Mouse (Mus musculus) heart, embryonic 15.5 days (tissue): ENCODE measurements around the gene Plekhh3. TPM values are rescaled to one million over a fixed set of nuclear protein-coding genes. Genes with fewer than 3 reads are reported as not detected.

Experiments
- ATAC-seq: fragments of 200-750 bp; cut with Nextera tagmentation; replicated peaks from 2 replicates; pipeline ENCODE4 v1.8.0; 2017; ENCODE audit warnings: low read depth, moderate TSS enrichment; ENCODE audit not compliant: insufficient number of reproducible peaks, insufficient read depth, low FRiP score
- H3K27ac ChIP-seq: fragments of 300-500 bp; sonication (generic); 2 replicates; pipeline ENCODE4 v1.5.1; 2015; ENCODE audit warnings: mild to moderate bottlenecking, inconsistent platforms
- H3K27me3 ChIP-seq: fragments of 300-500 bp; sonication (generic); 2 replicates; pipeline ENCODE4 v1.6.1; 2015; ENCODE audit warnings: inconsistent platforms
- H3K36me3 ChIP-seq: fragments of 300-500 bp; sonication (generic); 2 replicates; pipeline ENCODE4 v1.6.1; 2015; ENCODE audit warnings: mild to moderate bottlenecking, inconsistent platforms
- H3K4me1 ChIP-seq: fragments of 300-500 bp; sonication (generic); replicated peaks from 2 replicates; pipeline ENCODE4 v1.6.1; 2015; ENCODE audit warnings: inconsistent platforms
- H3K4me2 ChIP-seq: fragments of 300-500 bp; sonication (generic); 2 replicates; pipeline ENCODE4 v1.6.1; 2015; ENCODE audit warnings: inconsistent platforms, mild to moderate bottlenecking, moderate library complexity
- H3K4me3 ChIP-seq: fragments of 300-500 bp; sonication (generic); 2 replicates; pipeline ENCODE4 v1.5.1; 2015; ENCODE audit warnings: mild to moderate bottlenecking, inconsistent platforms
- H3K9ac ChIP-seq: fragments of 300-500 bp; sonication (generic); 2 replicates; pipeline ENCODE4 v1.6.1; 2015; ENCODE audit warnings: mild to moderate bottlenecking, inconsistent platforms
- H3K9me3 ChIP-seq: fragments of 300-500 bp; sonication (generic); replicated peaks from 2 replicates; pipeline ENCODE4 v1.6.1; 2016; ENCODE audit warnings: inconsistent platforms
- WGBS: fragments of 180-500 bp; shearing (Covaris S2); methylation state at CpG from one replicate; pipeline ENCODE4 v1.1.7; 2015; ENCODE audit warnings: mixed read lengths; 5-methylcytosine and 5-hydroxymethylcytosine counted together
- polyA plus RNA-seq: library from polyadenylated mRNA; unstranded; fragments of >200 nt; fragmentation: Nextera tagmentation; extraction: Ambion mirVana; gene quantifications from 2 replicates; pipeline ENCODE4 v1.2.1, GENCODE M21; 2015

Gene Plekhh3
- polyA plus RNA-seq, 1 experiment from 2014 or later = 10.5 TPM

- no peak overlapping the region for H3K27ac ChIP-seq
- H3K4me3 ChIP-seq = peak overlapping the region; percentile 38
- no peaks in the 10 kb centered on the region for H3K9me3 ChIP-seq
- no peaks in the 10 kb centered on the region for H3K36me3 ChIP-seq
- H3K9ac ChIP-seq = 0 out of 2 replicates have a peak overlapping the region, but pooled peaks have one; percentile 13
- H3K4me2 ChIP-seq = peak overlapping the region; percentile 71
- H3K4me1 ChIP-seq = peaks cover 62% of the 10 kb centered on the region
- peaks cover 37% of the 10 kb centered on the region for H3K27me3 ChIP-seq
- WGBS = 14% methylated on average over 11 of the region's 11 CpGs
- ATAC-seq = no peak
These were observed 4.5 kb upstream of the Plekhh3 start for GRCm38 (mm10) chr11:101175636-101176116.

DNA sequence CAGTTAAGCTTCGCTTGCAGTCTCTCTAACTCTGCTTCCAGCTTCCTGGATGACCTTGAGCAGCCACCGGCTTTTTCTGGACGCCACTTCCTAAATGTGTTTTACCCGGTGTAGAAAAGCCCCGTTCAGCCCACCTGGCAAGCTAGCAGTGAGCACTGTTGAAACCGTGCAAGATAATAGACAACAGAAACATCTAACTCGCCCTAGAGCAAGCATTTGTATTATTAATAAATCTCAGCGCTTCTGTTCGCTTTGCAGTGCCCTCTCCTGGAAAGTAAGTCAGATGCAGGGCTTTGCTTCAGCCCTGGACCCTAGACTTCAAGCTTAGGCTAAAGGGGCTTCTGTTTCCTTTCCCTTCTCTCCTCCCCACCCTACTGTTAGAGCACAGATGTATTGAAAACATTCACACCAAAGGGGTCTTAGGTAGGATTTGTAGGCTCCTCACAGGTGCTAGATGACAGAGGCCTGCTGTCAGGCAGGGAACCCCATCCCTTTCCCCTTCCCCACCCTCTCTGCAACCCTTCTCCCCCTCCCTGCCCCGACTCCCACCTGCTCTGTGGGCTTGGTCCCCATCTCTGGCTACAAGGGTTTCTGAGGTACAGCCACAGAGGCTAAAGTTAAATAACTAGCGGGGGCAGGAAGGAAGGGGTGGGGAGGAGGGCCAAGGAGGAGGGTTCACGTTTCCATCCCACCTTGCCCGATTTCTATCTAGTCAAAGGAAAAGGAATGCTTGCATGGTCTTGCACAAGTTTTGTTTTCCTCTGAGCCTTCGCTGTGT, 3.9 kb upstream of the Plekhh3 start, which contains the start of gene Ccr10:
Gene Ccr10, minus strand, starts transcription at position 593 of the 778 bp plus-strand sequence.
- Histone ChIP-seq H3K27me3 (peaks cover 37% of the 10 kb centered on the region), H3K4me2 (peak within 1 kb of the TSS; percentile 71), H3K36me3 (no peaks in the 10 kb centered on the region), H3K9me3 (no peaks in the 10 kb centered on the region), H3K4me3 (peak within 1 kb of the TSS; percentile 39), H3K27ac (0 out of 2 replicates have a peak within 1 kb of the TSS, but pooled peaks have one; percentile 81), H3K4me1 (peaks cover 63% of the 10 kb centered on the region), H3K9ac (peak within 1 kb of the TSS; percentile 59)
- ATAC-seq = no peak
- 28% methylated on average over 14 of the region's 14 CpGs for WGBS

GRCm38 (mm10) chr11:101174389-101174745, 3.2 kb upstream of the Plekhh3 start:
- Histone ChIP-seq H3K4me2 (peak overlapping the region; percentile 71), H3K36me3 (no peaks in the 10 kb centered on the region), H3K4me3 (peak overlapping the region; percentile 39), H3K9me3 (no peaks in the 10 kb centered on the region), H3K9ac (peak overlapping the region; percentile 59), H3K27me3 (peaks cover 34% of the 10 kb centered on the region), H3K4me1 (peaks cover 66% of the 10 kb centered on the region), H3K27ac (0 out of 2 replicates have a peak overlapping the region, but pooled peaks have one; percentile 81)
- no peak for ATAC-seq
- 34% methylated on average over 9 of the region's 9 CpGs for WGBS

DNA sequence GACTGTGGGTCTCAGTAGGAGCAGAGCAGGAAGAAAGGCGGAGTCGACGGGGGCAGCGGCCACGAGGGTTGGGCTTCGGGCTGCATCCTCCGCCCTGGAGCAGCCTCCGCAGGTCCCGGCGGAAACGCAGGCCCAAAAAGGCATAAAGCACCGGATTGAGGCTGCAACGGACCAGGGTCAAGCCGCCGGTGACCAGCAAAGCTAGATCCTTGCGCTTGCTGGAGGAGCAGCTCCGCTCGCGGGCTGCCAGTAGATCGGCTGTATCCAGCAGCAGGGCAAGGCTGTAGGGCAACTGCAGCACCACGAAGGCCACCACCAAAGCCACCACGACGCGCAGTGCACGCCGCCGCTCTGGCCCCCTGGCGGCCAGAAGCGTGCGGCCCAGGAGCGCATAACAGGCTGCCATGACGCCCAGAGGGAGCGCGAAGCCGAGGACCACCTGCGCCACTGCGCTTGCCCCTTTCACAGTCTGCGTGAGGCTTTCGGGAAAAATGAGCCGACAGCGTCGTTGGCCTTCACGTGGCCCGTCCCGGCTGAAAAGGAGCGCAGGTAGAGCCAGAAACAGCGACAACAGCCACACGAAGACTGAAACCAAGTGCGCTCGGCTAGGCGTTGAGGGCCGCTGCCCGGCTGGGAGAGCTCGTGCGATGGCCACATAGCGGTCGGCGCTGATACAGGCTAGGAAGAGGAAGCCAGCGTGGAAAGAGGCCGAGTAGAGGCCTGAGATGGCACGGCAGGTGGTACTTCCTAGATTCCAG, 2.7 kb upstream of the Plekhh3 start:
- peak overlapping the region; percentile 39 for H3K4me3 ChIP-seq
- no peaks in the 10 kb centered on the region for H3K36me3 ChIP-seq
- H3K9me3 ChIP-seq = no peaks in the 10 kb centered on the region
- peak overlapping the region; percentile 81 for H3K27ac ChIP-seq
- ATAC-seq = peak; percentile 37
- H3K4me2 ChIP-seq = peak overlapping the region; percentile 71
- peak overlapping the region; percentile 59 for H3K9ac ChIP-seq
- peaks cover 30% of the 10 kb centered on the region for H3K27me3 ChIP-seq
- 3% methylated on average over 61 of the region's 61 CpGs for WGBS
- H3K4me1 ChIP-seq = peaks cover 71% of the 10 kb centered on the region

DNA sequence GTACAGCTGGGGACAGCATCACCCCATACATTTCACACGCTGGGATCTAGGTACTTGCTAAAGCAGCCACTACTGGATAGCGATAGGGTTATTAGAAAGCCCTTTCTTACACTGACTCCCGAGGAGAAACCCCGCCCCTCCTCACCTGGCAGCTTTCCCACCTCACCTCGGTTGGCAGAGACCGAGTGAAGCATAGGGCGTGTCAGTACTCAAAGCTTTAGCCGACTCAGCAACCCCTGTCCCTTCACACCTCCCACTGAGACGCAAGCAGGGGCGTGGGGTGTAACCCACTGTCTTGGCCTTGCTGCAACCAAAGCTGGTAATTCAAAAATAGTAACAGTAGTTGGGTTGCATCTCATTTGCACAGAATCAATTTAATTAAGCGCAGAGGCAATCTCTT, 2.0 kb upstream of the Plekhh3 start:
- Histone ChIP-seq H3K9me3 (no peaks in the 10 kb centered on the region), H3K27ac (peak overlapping the region; percentile 81), H3K36me3 (peaks cover under 1% of the 10 kb centered on the region; the same call in 1 of the 2 replicates), H3K27me3 (peaks cover 23% of the 10 kb centered on the region), H3K4me2 (peak overlapping the region; percentile 71), H3K4me1 (peaks cover 78% of the 10 kb centered on the region), H3K4me3 (peak overlapping the region; percentile 39), H3K9ac (no peak overlapping the region)
- no peak for ATAC-seq
- 15% methylated on average over 11 of the region's 11 CpGs for WGBS

- peaks cover 78% of the 10 kb centered on the region for H3K4me1 ChIP-seq
- peaks cover 19% of the 10 kb centered on the region for H3K27me3 ChIP-seq
- peak overlapping the region; percentile 94 for H3K27ac ChIP-seq
- H3K36me3 ChIP-seq = peaks cover 7% of the 10 kb centered on the region
- ATAC-seq = no peak
- WGBS = 17% methylated on average over 5 of the region's 5 CpGs
- H3K9me3 ChIP-seq = no peaks in the 10 kb centered on the region
- peak overlapping the region; percentile 57 for H3K9ac ChIP-seq
- peak overlapping the region; percentile 59 for H3K4me3 ChIP-seq
- H3K4me2 ChIP-seq = peak overlapping the region; percentile 71
These were observed 1.3 kb upstream of the Plekhh3 start for GRCm38 (mm10) chr11:101172434-101172815.

- H3K36me3 ChIP-seq = peaks cover 13% of the 10 kb centered on the region
- H3K27ac ChIP-seq = peak overlapping the region; percentile 94
- H3K4me3 ChIP-seq = peak overlapping the region; percentile 59
- ATAC-seq = peak; percentile 53
- peaks cover 19% of the 10 kb centered on the region for H3K27me3 ChIP-seq
- H3K4me1 ChIP-seq = peaks cover 72% of the 10 kb centered on the region
- H3K9ac ChIP-seq = peak overlapping the region; percentile 57
- under 1% methylated on average over 31 of the region's 31 CpGs for WGBS
- H3K9me3 ChIP-seq = no peaks in the 10 kb centered on the region
- peak overlapping the region; percentile 71 for H3K4me2 ChIP-seq
These were observed 726 bp upstream of the Plekhh3 start for GRCm38 (mm10) chr11:101171721-101172433.

GRCm38 (mm10) chr11:101170354-101170810, 769 bp downstream of the Plekhh3 start, which contains the start of gene Cntnap1:
Gene Cntnap1, plus strand, starts transcription at chr11:101170523.
- no peak for ATAC-seq
- H3K27ac ChIP-seq = peak within 1 kb of the TSS; percentile 91
- peak within 1 kb of the TSS; percentile 82 for H3K4me3 ChIP-seq
- peaks cover 25% of the 10 kb centered on the region for H3K27me3 ChIP-seq
- peak within 1 kb of the TSS; percentile 71 for H3K9ac ChIP-seq
- H3K36me3 ChIP-seq = peaks cover 26% of the 10 kb centered on the region
- H3K9me3 ChIP-seq = no peaks in the 10 kb centered on the region
- peaks cover 59% of the 10 kb centered on the region for H3K4me1 ChIP-seq
- peak within 1 kb of the TSS; percentile 91 for H3K4me2 ChIP-seq
- under 1% methylated on average over 35 of the region's 35 CpGs for WGBS

DNA sequence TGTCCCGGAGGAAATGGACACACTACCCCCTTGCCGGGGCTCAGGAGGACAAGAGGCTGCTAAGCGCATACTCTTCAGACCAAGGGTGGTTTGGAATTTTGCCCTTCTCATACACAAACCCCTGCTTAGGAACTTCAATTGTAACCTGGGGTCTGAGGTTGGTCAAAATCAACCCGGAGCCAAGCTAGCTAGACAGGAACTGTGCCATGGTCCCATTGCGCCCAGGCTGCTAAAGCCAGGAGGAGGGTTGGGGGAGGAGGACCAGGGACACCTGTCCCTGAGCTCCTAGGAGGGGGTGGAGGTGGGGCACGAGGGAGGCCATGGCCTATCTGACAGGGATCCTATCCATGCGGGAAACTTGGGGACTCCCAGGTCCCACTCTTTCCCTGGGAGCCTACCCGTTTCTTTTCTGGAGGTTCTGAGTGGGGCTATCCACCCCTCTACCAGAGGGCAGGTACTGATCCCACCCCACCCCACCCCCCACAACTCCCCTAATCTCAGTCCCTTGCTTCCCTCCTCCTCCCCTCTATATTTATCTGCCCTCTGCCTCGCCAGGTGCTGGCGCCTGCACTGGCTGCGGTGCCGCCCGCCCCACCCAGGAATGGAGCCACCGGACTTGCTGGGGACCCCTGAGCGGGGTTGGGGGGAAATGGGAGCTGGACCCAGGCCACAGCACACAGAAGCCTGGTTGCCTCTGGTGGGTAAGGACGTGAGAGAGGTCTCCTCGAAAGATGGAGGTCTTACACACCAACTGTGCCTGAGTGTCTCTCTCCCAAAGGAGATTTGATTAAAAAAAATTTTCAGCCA, 1.6 kb downstream of the Plekhh3 start:
- ATAC-seq = no peak
- H3K4me3 ChIP-seq = peak overlapping the region; percentile 82
- H3K9ac ChIP-seq = peak overlapping the region; percentile 71
- peak overlapping the region; percentile 91; the same call in 1 of the 2 replicates for H3K27ac ChIP-seq
- WGBS = 17% methylated on average over 17 of the region's 17 CpGs
- peaks cover 34% of the 10 kb centered on the region for H3K36me3 ChIP-seq
- peaks cover 55% of the 10 kb centered on the region for H3K4me1 ChIP-seq
- H3K27me3 ChIP-seq = peaks cover 30% of the 10 kb centered on the region
- H3K4me2 ChIP-seq = peak overlapping the region; percentile 91
- no peaks in the 10 kb centered on the region for H3K9me3 ChIP-seq

DNA sequence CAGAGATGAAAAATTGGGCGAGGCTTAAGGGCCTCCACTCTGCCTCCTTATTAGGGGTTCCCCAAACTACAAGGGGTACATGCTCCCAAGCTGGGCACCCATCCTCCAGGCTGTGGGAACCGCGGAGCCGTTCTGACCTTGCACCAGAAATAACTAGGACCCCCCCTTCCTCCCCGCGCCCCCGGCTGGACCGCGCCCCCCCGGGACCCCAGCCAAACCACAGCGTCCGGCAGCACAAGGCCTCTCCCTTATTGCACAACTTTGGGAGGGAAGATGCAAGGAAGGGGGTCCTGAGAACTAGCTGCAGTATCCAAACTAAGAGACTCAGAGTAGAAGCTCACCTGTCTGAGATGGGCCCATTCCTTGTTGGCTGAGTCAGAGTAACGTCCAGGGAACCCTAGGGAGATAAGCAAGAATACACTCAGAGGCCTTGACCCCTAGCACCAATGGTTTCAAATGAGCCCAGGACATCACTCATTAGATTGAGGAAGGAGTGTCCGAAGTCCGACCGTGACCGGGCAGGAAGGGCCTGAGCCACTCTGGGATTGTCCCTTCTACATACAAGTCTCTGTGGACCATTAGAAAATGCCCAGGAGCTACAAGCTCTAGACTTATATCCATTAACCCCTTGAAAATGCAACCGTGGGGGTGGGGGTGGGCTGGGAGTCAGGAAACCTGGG, 2.7 kb downstream of the Plekhh3 start:
- 67% methylated on average over 18 of the region's 18 CpGs for WGBS
- Histone ChIP-seq H3K4me3 (peak overlapping the region; percentile 82), H3K27me3 (peaks cover 40% of the 10 kb centered on the region), H3K9me3 (no peaks in the 10 kb centered on the region), H3K9ac (peak overlapping the region; percentile 71; the same call in 1 of the 2 replicates), H3K4me1 (peaks cover 52% of the 10 kb centered on the region), H3K4me2 (peak overlapping the region; percentile 91), H3K36me3 (peaks cover 44% of the 10 kb centered on the region), H3K27ac (no peak overlapping the region)
- ATAC-seq = no peak
